Mouse (Mus musculus): ENCODE data around the gene Nagpa.

DNA sequence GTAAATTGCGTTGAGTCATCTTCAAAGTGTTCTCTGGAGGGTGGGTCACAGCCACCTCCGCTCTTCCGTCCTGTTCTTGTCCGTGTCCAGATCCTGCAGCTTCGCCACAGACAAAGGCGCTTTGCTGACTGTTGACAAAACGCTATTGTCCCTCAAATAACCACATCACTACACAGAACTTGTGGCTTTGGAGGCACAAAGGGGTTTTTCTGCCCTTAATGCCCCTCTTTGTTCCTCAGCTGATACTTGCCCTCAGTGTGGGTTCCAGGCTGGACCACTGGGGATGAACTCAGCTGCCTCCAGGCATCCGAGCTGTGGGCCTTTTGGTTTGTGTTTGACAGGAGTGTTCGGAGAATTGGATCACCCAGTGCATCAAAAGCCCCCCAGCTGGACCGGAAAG, 53.3 kb downstream of the Nagpa start:
- TF ChIP-seq CTCF (IDR thresholded peaks at IDR 0.05; ENCODE audit: insufficient read depth, low read length) (no peak), POLR2A (IDR thresholded peaks at IDR 0.05; ENCODE audit: borderline replicate concordance, extremely low read depth, low read depth, low read length) (no peak)

Measured in lung, adult 2 months (tissue).